Mouse (Mus musculus): Measurements from ENCODE around the gene Chst1. TPM values are rescaled to one million over a fixed set of nuclear protein-coding genes. Genes with fewer than 3 reads are reported as not detected.
A peak's percentile ranks its signal among the peaks of the same experiment; 100 is the strongest.

Chst1 gene
- 10.7 and 10.9 TPM in 2 replicates for polyA plus RNA-seq (2012; rRNA removed)

- Histone ChIP-seq H3K36me3 (ENCODE audit: control insufficient read depth, insufficient read depth, low read length) (no peaks in the 10 kb centered on the region), H3K27ac (ENCODE audit: insufficient read depth, low read depth, low read length) (no peak within 1 kb of the TSS), H3K4me1 (ENCODE audit: control insufficient read depth, insufficient read depth, low read length) (no peaks in the 10 kb centered on the region), H3K27me3 (replicated peaks; ENCODE audit: control insufficient read depth, insufficient read depth, low read length) (0 out of 2 replicates have a peak, but pooled peaks cover 2% of the 10 kb centered on the region), H3K4me3 (ENCODE audit: insufficient read depth, low read depth, low read length) (peak within 1 kb of the TSS; percentile 55)
- WGBS: 1% methylated on average over 62 of the region's 82 CpGs
- TF ChIP-seq POLR2A (IDR thresholded peaks at IDR 0.05; ENCODE audit: low read depth, low read length): no peak
- no peak for TF ChIP-seq CTCF (conservative IDR thresholded peaks at IDR 0.05; ENCODE audit: insufficient read depth, insufficient read length, low read depth, low read length)
- DNase-seq: peak; percentile 23
Observed at GRCm38 (mm10) chr2:92599487-92600347, at the start of gene Chst1. TSS of gene Chst1 (plus strand) at chr2:92599707.

GRCm38 (mm10) chr2:92550051-92550450 lies 49.5 kb upstream of the Chst1 start:
- no peak overlapping the region for H3K27ac ChIP-seq (ENCODE audit: insufficient read depth, low read depth, low read length)
- no peak for DNase-seq
- 74% methylated on average over 2 of the region's 2 CpGs for WGBS
- no peaks in the 10 kb centered on the region for H3K27me3 ChIP-seq (replicated peaks; ENCODE audit: control insufficient read depth, insufficient read depth, low read length)
- no peaks in the 10 kb centered on the region; the same call in 1 of the 2 replicates for H3K4me1 ChIP-seq (ENCODE audit: control insufficient read depth, insufficient read depth, low read length)
- no peak overlapping the region for H3K4me3 ChIP-seq (ENCODE audit: insufficient read depth, low read depth, low read length)
- no peaks in the 10 kb centered on the region for H3K36me3 ChIP-seq (ENCODE audit: control insufficient read depth, insufficient read depth, low read length)
- TF ChIP-seq CTCF (conservative IDR thresholded peaks at IDR 0.05; ENCODE audit: insufficient read depth, insufficient read length, low read depth, low read length) (no peak), POLR2A (IDR thresholded peaks at IDR 0.05; ENCODE audit: low read depth, low read length) (no peak)

- Histone ChIP-seq H3K4me1 (ENCODE audit: control insufficient read depth, insufficient read depth, low read length) (no peaks in the 10 kb centered on the region; the same call in 1 of the 2 replicates), H3K36me3 (ENCODE audit: control insufficient read depth, insufficient read depth, low read length) (no peaks in the 10 kb centered on the region), H3K4me3 (ENCODE audit: insufficient read depth, low read depth, low read length) (no peak overlapping the region), H3K27me3 (replicated peaks; ENCODE audit: control insufficient read depth, insufficient read depth, low read length) (no peaks in the 10 kb centered on the region), H3K27ac (ENCODE audit: insufficient read depth, low read depth, low read length) (no peak overlapping the region)
- DNase-seq: no peak
- TF ChIP-seq POLR2A (IDR thresholded peaks at IDR 0.05; ENCODE audit: low read depth, low read length) (no peak), CTCF (conservative IDR thresholded peaks at IDR 0.05; ENCODE audit: insufficient read depth, insufficient read length, low read depth, low read length) (no peak)
Observed at GRCm38 (mm10) chr2:92554536-92554935, 45.0 kb upstream of the Chst1 start.

GRCm38 (mm10) chr2:92562930-92563329 lies 36.6 kb upstream of the Chst1 start:
- no peaks in the 10 kb centered on the region for H3K27me3 ChIP-seq (replicated peaks; ENCODE audit: control insufficient read depth, insufficient read depth, low read length)
- no peak for TF ChIP-seq POLR2A (IDR thresholded peaks at IDR 0.05; ENCODE audit: low read depth, low read length)
- 0 out of 2 replicates have a peak, but pooled peaks have one; percentile 4 for TF ChIP-seq CTCF (conservative IDR thresholded peaks at IDR 0.05; ENCODE audit: insufficient read depth, insufficient read length, low read depth, low read length)
- H3K4me1 ChIP-seq (ENCODE audit: control insufficient read depth, insufficient read depth, low read length): no peaks in the 10 kb centered on the region; the same call in 1 of the 2 replicates
- H3K36me3 ChIP-seq (ENCODE audit: control insufficient read depth, insufficient read depth, low read length): no peaks in the 10 kb centered on the region
- DNase-seq: no peak
- no peak overlapping the region for H3K4me3 ChIP-seq (ENCODE audit: insufficient read depth, low read depth, low read length)
- no peak overlapping the region for H3K27ac ChIP-seq (ENCODE audit: insufficient read depth, low read depth, low read length)
- 68% methylated on average over 4 of the region's 4 CpGs for WGBS

GRCm38 (mm10) chr2:92570623-92571022 lies 28.9 kb upstream of the Chst1 start:
- Histone ChIP-seq H3K4me3 (ENCODE audit: insufficient read depth, low read depth, low read length) (no peak overlapping the region), H3K27ac (ENCODE audit: insufficient read depth, low read depth, low read length) (no peak overlapping the region), H3K27me3 (replicated peaks; ENCODE audit: control insufficient read depth, insufficient read depth, low read length) (no peaks in the 10 kb centered on the region), H3K4me1 (ENCODE audit: control insufficient read depth, insufficient read depth, low read length) (no peaks in the 10 kb centered on the region), H3K36me3 (ENCODE audit: control insufficient read depth, insufficient read depth, low read length) (no peaks in the 10 kb centered on the region)
- TF ChIP-seq CTCF (conservative IDR thresholded peaks at IDR 0.05; ENCODE audit: insufficient read depth, insufficient read length, low read depth, low read length) (no peak), POLR2A (IDR thresholded peaks at IDR 0.05; ENCODE audit: low read depth, low read length) (no peak)
- 76% methylated on average over 6 of the region's 6 CpGs for WGBS
- DNase-seq: no peak

- 63% methylated on average over 9 of the region's 9 CpGs for WGBS
- no peaks in the 10 kb centered on the region for H3K36me3 ChIP-seq (ENCODE audit: control insufficient read depth, insufficient read depth, low read length)
Observed at GRCm38 (mm10) chr2:92577824-92578223, 21.7 kb upstream of the Chst1 start.

GRCm38 (mm10) chr2:92581302-92581701 lies 18.2 kb upstream of the Chst1 start:
- no peaks in the 10 kb centered on the region for H3K36me3 ChIP-seq (ENCODE audit: control insufficient read depth, insufficient read depth, low read length)
- WGBS: 90% methylated on average over 7 of the region's 7 CpGs
- DNase-seq: no peak
- no peak overlapping the region for H3K27ac ChIP-seq (ENCODE audit: insufficient read depth, low read depth, low read length)
- no peak overlapping the region for H3K4me3 ChIP-seq (ENCODE audit: insufficient read depth, low read depth, low read length)
- TF ChIP-seq POLR2A (IDR thresholded peaks at IDR 0.05; ENCODE audit: low read depth, low read length) (no peak), CTCF (conservative IDR thresholded peaks at IDR 0.05; ENCODE audit: insufficient read depth, insufficient read length, low read depth, low read length) (no peak)
- H3K4me1 ChIP-seq (ENCODE audit: control insufficient read depth, insufficient read depth, low read length): peaks cover 3% of the 10 kb centered on the region; the same call in 1 of the 2 replicates
- H3K27me3 ChIP-seq (replicated peaks; ENCODE audit: control insufficient read depth, insufficient read depth, low read length): no peaks in the 10 kb centered on the region

More at GRCm38 (mm10) chr2:92577824-92578223, 21.7 kb upstream of the Chst1 start:
- Histone ChIP-seq H3K27ac (ENCODE audit: insufficient read depth, low read depth, low read length) (no peak overlapping the region), H3K4me3 (ENCODE audit: insufficient read depth, low read depth, low read length) (no peak overlapping the region), H3K27me3 (replicated peaks; ENCODE audit: control insufficient read depth, insufficient read depth, low read length) (no peaks in the 10 kb centered on the region), H3K4me1 (ENCODE audit: control insufficient read depth, insufficient read depth, low read length) (peaks cover 2% of the 10 kb centered on the region; the same call in 1 of the 2 replicates)
- no peak for TF ChIP-seq CTCF (conservative IDR thresholded peaks at IDR 0.05; ENCODE audit: insufficient read depth, insufficient read length, low read depth, low read length)
- no peak for TF ChIP-seq POLR2A (IDR thresholded peaks at IDR 0.05; ENCODE audit: low read depth, low read length)
- DNase-seq: no peak

All from kidney, adult 2 months (tissue).